Mouse (Mus musculus): ENCODE results near the gene Gbp3.

DNA sequence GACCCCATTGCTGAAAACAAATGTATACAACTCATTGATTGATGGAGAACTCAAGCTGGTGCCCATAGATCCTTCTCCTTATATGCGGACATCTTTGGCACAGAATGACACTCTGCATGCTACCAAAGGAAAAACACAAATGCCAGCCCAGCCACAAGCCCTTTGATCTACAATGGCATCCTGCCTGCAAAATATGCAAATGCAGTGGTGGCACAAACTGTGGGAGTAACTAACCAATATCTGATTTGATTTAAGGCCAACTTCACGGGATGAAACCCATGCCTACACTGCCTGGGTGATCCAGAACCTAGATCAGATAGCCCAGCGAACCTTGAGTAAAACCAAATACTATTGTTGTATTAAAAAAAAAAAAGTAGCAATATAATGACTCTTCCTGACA lies 13.1 kb upstream of the Gbp3 start:
- TF ChIP-seq GATA1 (IDR thresholded peaks at IDR 0.05; ENCODE audit: borderline replicate concordance, low read length) (no peak), FLI1 (IDR thresholded peaks at IDR 0.05; ENCODE audit: low read length) (no peak)

Measured in megakaryocyte, embryonic 14.5 days (primary cell).